Mouse (Mus musculus) megakaryocyte, adult 5-6 weeks (primary cell): Measurements from ENCODE around the gene Plcb1. TPM values are rescaled to one million over a fixed set of nuclear protein-coding genes. Genes with fewer than 3 reads are reported as not detected.

ENCODE experiments used
- ATAC-seq: 2 replicates; pipeline ENCODE4 v1.8.0; 2016; ENCODE audit warnings: mild to moderate bottlenecking, inconsistent platforms; ENCODE audit not compliant: poor library complexity, severe bottlenecking
- total RNA-seq, 2 experiments: library from RNA; stranded (forward) in 1 of 2; stranded (reverse) in 1 of 2; fragments of 153-499, 151-499 nt in 1 of 2; fragments of 221-1000, 200-1000 nt in 1 of 2; gene quantifications; 2 replicates each; pipeline versions ENCODE4 v1.2.3 to v1.2.4; 2015 to 2017

Gene Plcb1
- total RNA-seq (2015) (39.4 and 40.0 TPM in 2 replicates), total RNA-seq (2017) (37.3 and 47.6 TPM in 2 replicates)

DNA sequence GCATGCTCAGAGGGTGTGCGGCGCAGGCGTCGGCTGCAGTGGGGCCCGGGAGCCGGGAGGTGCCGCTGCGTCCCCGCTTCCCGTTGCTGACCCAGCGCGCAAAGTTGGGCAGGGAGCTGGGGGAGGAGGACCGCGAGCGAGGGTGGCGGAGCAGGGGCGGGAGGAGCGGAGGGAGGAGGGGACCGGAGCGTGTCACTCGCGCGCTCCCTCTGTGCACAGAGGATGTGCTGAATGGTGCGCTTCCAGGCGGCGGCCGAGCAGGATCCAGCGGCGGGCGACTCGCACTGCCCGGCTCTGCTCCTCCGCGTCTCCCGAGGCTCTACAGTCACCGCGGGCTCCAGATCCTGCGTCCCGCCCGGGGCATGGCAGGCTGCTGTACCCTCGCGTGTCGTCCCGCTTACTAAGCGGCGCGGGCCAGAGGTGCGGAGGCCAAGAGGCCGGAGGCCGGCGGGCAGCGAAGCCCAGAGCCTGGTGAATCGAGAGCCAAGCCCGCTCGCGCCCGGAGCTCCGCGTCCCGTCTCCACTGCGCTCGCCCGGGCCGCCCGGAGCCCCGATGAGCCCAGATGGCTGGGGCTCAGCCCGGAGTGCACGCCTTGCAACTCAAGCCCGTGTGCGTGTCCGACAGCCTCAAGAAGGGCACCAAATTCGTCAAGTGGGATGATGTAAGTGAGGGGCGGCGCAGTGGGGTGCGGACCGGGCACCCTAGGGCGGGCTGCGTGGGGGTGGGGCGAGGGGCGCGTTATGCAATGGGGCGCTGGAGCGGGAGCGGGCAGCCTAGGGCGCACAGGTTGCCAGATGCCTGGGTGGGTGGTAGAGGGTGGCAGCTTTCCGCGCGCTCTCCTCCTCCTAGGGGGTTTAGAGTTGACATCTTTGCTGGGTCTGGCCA lies at the start of gene Plcb1:
Plcb1 (plus strand) TSS at position 98 of the 886 bp plus-strand sequence.
- ATAC-seq = peak; percentile 94

DNA sequence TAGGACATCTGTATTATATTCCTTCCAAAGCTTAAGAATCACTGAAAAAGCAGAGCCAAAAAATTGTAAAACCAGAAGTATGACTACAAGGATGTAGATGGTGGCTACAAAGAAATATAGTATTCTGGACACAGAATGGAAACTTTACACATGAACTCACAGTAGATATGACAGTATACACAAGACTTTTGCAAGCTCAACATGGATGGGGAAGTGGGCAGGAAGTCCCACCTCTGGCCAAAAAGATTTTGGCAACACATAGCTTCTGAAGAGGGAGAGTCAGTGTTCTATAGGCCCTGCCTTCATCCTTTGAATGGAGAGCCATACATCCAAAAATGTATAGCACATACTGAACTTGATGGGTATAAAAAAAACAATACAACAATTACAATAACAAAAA lies 30.3 kb upstream of the Plcb1 start:
- peak; percentile 21; the same call in 1 of the 2 replicates for ATAC-seq

GRCm38 (mm10) chr2:134756086-134756485 lies 29.8 kb upstream of the Plcb1 start:
- peak; percentile 96 for ATAC-seq

GRCm38 (mm10) chr2:134761029-134761428 lies 24.8 kb upstream of the Plcb1 start:
- no peak for ATAC-seq

DNA sequence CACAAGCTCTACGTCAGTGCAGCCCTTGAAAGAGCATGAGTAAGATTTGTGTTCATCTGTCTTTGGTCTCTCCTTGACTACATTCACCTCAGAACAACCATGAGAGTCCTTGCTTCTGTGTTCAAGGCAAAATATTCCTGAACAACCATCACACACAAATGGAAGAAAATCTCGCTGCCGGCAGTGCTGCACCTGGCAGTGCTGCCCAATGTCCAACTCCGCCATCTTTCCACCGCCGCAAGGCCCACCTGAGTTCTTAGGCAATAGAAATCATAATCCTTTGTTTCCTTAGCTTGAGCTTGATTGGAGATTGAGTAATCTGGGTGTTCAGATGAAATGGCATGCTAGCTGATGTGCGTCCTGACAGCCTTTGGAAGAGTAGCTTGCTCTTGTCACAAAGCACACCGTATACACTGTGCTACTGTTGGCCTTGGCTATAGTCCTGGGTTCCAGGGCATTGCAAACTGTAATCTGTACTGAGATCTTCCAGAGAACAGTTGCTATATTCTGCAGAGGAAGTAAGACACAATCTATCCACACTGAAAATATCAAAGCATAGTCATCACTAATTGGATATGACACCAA lies 22.4 kb upstream of the Plcb1 start:
- ATAC-seq = peak; percentile 55

- ATAC-seq = peak; percentile 59
These were observed 21.4 kb upstream of the Plcb1 start for GRCm38 (mm10) chr2:134764506-134764905.

DNA sequence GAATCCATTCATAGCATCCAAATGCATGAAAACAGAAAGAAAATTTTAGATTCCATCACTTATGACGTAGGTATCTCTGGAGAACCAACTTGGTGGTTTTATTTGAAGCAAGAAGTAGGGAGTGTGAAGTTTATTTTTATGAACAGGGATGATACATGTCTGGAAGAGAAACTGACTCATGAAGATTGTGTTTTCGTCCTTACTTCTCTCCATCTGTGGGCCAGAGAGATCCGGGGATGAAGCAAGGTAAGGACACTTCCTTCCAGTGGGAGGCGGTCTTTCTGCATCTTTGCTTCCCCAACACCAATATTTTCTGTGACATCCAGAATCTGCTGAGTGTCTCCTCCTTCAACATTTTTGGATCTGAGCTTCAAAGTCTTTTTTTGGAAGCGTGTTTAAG lies 6.0 kb upstream of the Plcb1 start:
- ATAC-seq = no peak

GRCm38 (mm10) chr2:134780316-134780715 lies 5.6 kb upstream of the Plcb1 start:
- ATAC-seq = no peak

DNA sequence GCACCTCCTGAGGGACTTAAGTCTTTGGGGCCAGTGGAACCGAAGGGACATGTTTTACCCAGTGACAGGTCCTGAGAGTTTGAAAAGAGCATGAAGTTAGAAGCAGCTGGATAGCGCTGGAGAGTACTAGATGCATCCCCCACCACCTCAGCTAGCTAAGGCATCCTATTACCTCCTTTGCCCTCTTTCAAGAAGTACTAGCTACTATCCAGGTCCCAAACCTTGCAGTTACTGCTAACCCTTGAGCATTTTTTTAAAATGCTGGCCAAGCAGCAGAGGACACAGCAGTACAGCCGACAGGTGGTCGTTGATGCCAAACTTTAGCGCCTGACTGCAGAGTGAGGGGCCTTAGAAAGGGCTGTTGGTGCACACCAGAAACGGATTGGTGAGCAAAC lies 986 bp downstream of the Plcb1 start:
- no peak for ATAC-seq

DNA sequence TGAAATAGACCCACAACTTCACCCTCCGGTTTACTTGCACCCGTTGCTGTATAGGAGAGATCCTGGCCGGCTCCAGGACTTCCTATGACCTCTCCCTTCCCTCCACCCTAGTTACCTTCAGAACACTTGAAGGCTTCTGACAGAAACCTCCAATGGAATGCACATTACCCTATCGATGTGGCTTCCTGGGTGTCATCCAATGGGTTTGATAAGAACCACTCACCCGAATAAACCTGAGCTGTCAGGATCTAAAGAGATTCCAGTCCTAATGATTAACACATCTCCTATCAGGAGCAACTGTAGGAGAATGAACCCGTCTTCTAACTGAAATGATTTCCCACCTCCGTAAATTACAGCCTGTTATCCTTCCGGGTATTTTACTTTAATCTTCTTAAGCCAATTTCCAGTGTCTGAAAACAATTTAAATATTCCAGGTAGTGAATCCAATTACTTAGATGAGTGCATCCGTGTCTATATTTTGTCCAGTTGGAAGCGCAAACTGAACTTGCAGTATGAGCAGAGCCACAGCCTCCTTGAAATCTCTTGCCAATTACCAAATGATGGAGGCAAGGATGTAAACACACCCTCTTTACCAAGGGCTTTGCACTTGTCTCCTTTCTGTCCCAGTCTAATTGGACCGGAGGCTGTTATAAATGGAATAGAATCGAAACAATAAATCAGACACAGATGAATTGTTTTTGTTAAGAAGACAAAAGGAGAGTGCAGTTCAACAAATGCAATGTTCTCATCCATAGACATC lies 1.6 kb downstream of the Plcb1 start:
- no peak for ATAC-seq

GRCm38 (mm10) chr2:134792926-134793325 lies 7.1 kb downstream of the Plcb1 start:
- no peak for ATAC-seq

GRCm38 (mm10) chr2:134800226-134800625 lies 14.4 kb downstream of the Plcb1 start:
- ATAC-seq = no peak

- ATAC-seq = no peak
These were observed 30.5 kb downstream of the Plcb1 start for GRCm38 (mm10) chr2:134816383-134816782.

- no peak for ATAC-seq
These were observed 31.4 kb downstream of the Plcb1 start for GRCm38 (mm10) chr2:134817058-134817840.

DNA sequence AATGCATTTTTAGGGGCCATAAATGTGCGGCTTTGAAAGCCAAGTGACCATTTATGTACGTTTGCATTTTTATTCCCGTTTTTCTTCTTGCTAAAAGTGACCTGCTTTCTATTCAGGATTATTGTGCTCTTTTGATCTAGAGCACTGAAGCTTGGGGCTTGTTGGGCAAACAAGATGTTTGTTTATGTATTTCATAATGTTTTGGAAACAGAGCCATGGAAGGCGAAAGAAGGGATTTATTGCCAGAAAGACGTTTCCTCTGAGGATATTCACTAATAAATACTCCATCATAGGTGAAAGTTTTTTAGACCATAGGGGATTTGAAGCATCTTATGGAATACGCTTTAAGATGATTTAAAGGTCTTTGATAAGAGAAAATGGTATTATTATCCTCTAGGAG lies 35.3 kb downstream of the Plcb1 start:
- no peak for ATAC-seq

DNA sequence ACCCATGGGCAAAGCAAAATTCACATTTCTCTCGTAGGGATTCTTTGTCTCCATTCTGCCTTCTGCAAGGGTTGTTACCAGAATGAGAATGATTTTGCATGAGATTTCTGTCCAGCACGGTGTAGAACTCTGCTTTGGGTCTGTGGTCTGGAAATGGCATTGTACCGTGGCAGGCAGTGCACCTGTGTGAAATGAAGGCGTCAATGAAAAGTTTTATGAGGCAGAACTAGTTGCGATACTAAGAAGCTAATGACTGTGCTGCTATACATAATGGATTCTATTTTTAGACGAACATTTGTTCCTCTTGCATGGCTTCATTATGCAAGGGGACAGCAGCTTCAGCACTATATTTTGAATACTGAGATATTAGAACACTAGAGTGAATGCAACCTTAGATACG lies 39.8 kb downstream of the Plcb1 start:
- ATAC-seq = no peak

DNA sequence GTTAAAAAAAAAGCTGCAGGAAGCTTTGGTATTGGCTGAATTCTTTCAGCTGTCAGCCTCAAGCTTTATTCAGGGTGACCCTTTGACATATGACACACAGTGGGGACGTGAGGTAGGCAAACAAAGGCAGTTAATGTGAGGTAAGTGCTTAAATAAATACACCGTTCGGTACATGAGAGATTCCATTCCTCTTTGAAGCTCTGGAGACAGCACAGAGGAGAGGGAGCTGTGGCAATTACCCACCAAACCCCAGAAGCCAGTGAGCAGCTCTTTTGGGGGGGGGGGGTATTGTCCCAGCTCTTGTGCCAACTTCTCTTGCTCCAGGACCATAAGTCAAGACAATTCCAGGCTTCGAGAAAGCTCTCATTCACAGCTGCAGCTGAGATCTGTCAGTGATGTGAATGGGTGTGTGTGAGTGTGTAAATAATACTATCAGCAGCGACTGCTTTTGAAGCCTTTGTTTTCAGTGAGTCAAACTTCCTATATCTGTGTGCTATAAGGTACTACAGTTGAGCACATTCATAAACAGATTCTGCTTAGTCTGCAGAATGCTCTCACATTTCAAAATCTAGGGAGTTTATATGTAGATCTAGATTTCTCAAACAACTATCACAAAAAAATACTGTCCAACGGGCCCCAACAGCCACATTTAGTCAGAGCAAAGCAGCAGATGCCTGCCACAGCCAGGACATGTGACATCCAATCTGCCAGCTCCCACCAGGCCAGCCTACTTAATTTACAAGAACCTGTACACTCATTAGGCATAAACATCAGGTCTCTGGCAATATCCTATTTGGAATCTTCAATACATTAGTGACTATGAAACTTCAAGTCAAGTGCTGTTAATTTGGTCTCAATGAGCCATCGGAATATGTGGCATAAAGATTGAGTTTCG lies 40.5 kb downstream of the Plcb1 start:
- no peak for ATAC-seq

GRCm38 (mm10) chr2:134827778-134828487 lies 42.1 kb downstream of the Plcb1 start:
- no peak for ATAC-seq

GRCm38 (mm10) chr2:134831861-134832260 lies 46.0 kb downstream of the Plcb1 start:
- ATAC-seq = no peak
